Mouse (Mus musculus) liver, postnatal 0 days (tissue): ENCODE data around the gene Dock1. TPM values are rescaled to one million over a fixed set of nuclear protein-coding genes. Genes with fewer than 3 reads are reported as not detected.

Experiments used
- ATAC-seq: fragments of 200-750 bp; cut with Nextera tagmentation; 2 replicates; pipeline ENCODE4 v1.8.0; 2017; ENCODE audit warnings: mild to moderate bottlenecking, moderate library complexity
- DNase-seq: peaks from one replicate; pipeline ENCODE4 v3.0.0-alpha.2; 2016
- H3K27ac ChIP-seq: fragments of 300-500 bp; sonication (generic); 2 replicates; pipeline ENCODE4 v1.5.1; 2014; ENCODE audit warnings: antibody characterized with exemption, moderate library complexity, mild to moderate bottlenecking, low read depth
- H3K27me3 ChIP-seq: fragments of 300-500 bp; sonication (generic); 2 replicates; pipeline ENCODE4 v1.6.1; 2014; ENCODE audit warnings: low read length, control low read depth, mixed read lengths; ENCODE audit not compliant: insufficient read depth
- H3K36me3 ChIP-seq: fragments of 300-500 bp; sonication (generic); replicated peaks from 2 replicates; pipeline ENCODE4 v1.6.1; 2014; ENCODE audit warnings: mild to moderate bottlenecking, control low read depth, low read length, moderate library complexity, mixed read lengths; ENCODE audit not compliant: insufficient read depth
- H3K4me1 ChIP-seq: fragments of 300-500 bp; sonication (generic); 2 replicates; pipeline ENCODE4 v1.6.1; 2014; ENCODE audit warnings: antibody characterized with exemption, mild to moderate bottlenecking, control low read depth; ENCODE audit not compliant: insufficient read depth
- H3K4me2 ChIP-seq: fragments of 300-500 bp; sonication (generic); 2 replicates; pipeline ENCODE4 v1.6.1; 2014; ENCODE audit warnings: low read depth, mild to moderate bottlenecking, low read length, moderate library complexity, mixed read lengths
- H3K4me3 ChIP-seq: fragments of 300-500 bp; sonication (generic); 2 replicates; pipeline ENCODE4 v1.5.1; 2014; ENCODE audit warnings: low read depth, low read length
- H3K9ac ChIP-seq: fragments of 300-500 bp; sonication (generic); replicated peaks from 2 replicates; pipeline ENCODE4 v1.6.1; 2014; ENCODE audit warnings: mild to moderate bottlenecking, moderate library complexity
- H3K9me3 ChIP-seq: fragments of 300-500 bp; sonication (generic); 2 replicates; pipeline ENCODE4 v1.6.1; 2016; ENCODE audit warnings: mild to moderate bottlenecking, control low read depth, low read length, mixed read lengths
- CTCF ChIP-seq: sonication (generic); IDR thresholded peaks from 2 replicates; pipeline ENCODE4 v1.5.1; 2016; ENCODE audit warnings: antibody characterized with exemption, low read depth
- EP300 ChIP-seq: IDR thresholded peaks from 2 replicates; pipeline ENCODE4 v1.6.1; 2016; ENCODE audit warnings: antibody characterized with exemption, low read depth, mild to moderate bottlenecking
- WGBS: fragments of 180-500 bp; shearing (Covaris S2); extraction: QIAGEN DNeasy Blood & Tissue Kit; methylation state at CpG from one replicate; pipeline ENCODE4 v1.1.7; 2014; ENCODE audit not compliant: insufficient replicate concordance; 5-methylcytosine and 5-hydroxymethylcytosine counted together
- polyA plus RNA-seq: library from polyadenylated mRNA; unstranded; fragments of >200 nt; fragmentation: Nextera tagmentation; extraction: Ambion mirVana; gene quantifications from 2 replicates; pipeline ENCODE4 v1.2.1, GENCODE M21; 2015

Dock1 gene
- polyA plus RNA-seq, 1 experiment from 2014 or later = 3.2 TPM

DNA sequence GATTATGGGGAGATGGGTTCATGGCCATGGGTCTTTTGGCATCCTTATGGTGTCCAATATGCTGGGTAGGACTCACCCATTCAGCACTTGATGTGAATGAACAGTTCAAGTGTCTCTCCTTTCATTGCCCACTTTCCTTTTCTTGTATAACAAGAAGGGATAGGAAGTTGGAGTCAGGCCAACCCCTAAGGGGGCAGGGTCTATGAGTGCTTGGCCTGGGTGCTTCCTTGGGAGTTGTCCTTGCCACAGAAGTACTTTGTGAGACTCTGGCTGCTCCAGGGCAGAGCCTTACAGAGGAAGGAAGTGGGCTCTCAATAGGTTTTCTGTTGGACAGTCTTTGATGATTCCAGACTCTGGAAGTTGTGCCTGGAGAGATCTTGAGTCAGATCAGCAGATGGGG lies 58.9 kb downstream of the Dock1 start:
- H3K9me3 ChIP-seq = no peaks in the 10 kb centered on the region
- no peaks in the 10 kb centered on the region for H3K27me3 ChIP-seq
- no peak overlapping the region for H3K27ac ChIP-seq
- no peak overlapping the region for H3K9ac ChIP-seq
- ATAC-seq = no peak
- H3K4me2 ChIP-seq = no peak overlapping the region
- no peaks in the 10 kb centered on the region; the same call in 1 of the 2 replicates for H3K36me3 ChIP-seq
- H3K4me3 ChIP-seq = no peak overlapping the region
- DNase-seq = no peak
- no peaks in the 10 kb centered on the region for H3K4me1 ChIP-seq
- TF ChIP-seq EP300 (no peak), CTCF (no peak)

DNA sequence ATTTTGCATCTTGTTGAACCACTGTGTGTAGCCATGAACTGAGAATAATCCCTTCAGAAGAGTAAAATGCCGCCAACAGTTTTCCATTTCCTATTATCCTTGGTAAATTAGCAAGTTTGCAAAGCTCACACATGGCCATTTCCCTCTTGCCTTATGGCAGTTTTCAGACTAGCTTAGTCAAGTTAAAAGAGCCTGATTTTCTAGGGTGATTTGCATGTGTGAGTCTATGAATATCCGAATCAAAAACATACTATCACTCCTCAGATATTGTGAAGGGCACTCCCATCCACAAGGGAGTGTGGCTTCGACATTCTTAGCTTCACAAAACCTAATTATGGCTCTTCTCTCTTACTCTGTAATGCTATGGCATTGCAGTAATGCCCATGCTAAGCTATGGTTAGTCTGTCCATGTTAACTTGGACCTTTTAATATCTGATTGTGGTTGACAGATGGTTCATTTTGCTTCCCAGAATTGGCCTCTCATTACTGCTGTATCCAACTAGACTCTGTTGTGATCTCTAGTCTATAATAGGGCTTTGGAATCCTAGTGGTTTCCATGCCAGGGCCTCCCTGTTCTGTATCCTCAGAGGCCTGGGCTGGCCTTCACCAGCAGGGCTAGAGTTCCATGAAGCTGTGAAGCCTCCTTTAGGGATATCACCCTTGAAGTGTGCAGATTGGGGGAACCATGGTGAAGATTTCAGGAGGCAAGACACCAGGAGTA lies 60.1 kb downstream of the Dock1 start:
- Histone ChIP-seq H3K27me3 (no peaks in the 10 kb centered on the region), H3K4me3 (no peak overlapping the region), H3K36me3 (no peaks in the 10 kb centered on the region; the same call in 1 of the 2 replicates), H3K4me2 (no peak overlapping the region), H3K9ac (no peak overlapping the region), H3K27ac (no peak overlapping the region), H3K9me3 (no peaks in the 10 kb centered on the region), H3K4me1 (no peaks in the 10 kb centered on the region)
- no peak for TF ChIP-seq CTCF
- TF ChIP-seq EP300 = no peak
- 70% methylated on average over 3 of the region's 3 CpGs for WGBS
- no peak for DNase-seq
- ATAC-seq = no peak

DNA sequence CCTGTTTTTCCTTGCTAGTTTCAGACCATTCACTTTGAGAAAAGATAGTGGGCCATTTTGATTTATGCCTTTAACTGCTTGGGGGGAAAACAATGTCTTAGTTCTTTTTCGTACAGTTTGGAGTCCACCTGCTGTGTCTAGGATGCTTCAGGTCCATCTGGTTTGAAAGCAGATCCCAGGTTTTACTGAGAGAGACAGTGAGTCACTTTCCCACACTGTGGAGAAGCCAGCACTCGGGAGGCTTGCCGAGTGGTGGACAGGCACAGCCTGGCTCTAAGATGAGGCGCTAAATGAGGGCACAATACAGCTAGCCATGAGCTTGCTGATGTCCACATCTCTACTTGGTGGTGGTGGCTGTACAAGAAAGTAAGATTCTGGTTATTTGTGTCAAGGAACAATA lies 76.6 kb downstream of the Dock1 start:
- Histone ChIP-seq H3K27me3 (no peaks in the 10 kb centered on the region), H3K27ac (no peak overlapping the region), H3K36me3 (peaks cover 14% of the 10 kb centered on the region), H3K4me2 (no peak overlapping the region), H3K4me1 (no peaks in the 10 kb centered on the region), H3K9me3 (no peaks in the 10 kb centered on the region), H3K4me3 (no peak overlapping the region), H3K9ac (no peak overlapping the region)
- no peak for ATAC-seq
- no peak for TF ChIP-seq EP300
- TF ChIP-seq CTCF = no peak
- no peak for DNase-seq
- 82% methylated on average over 4 of the region's 4 CpGs for WGBS

DNA sequence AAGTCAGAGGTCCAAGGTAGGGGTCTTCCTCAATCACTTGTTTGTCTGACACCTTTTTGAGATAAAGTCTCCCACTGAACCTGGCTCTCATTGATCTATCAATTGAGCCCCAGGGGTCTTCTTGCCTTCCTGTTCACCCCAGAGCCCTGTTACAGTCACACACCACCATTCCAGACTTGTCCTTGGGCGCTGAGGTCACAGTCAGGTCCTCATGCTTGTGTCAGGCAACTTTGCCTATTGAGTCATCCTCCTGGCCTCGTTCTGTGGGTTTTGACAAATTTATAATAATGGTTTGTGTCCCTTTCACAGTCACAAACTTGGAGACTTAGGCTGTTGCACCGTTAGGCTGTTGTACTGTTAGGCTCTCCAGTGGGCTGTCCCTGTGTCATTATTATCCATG lies 77.9 kb downstream of the Dock1 start:
- H3K9me3 ChIP-seq = no peaks in the 10 kb centered on the region
- DNase-seq = no peak
- H3K9ac ChIP-seq = no peak overlapping the region
- WGBS = 80% methylated on average over 3 of the region's 3 CpGs
- TF ChIP-seq CTCF (no peak), EP300 (no peak)
- ATAC-seq = no peak
- H3K36me3 ChIP-seq = peaks cover 11% of the 10 kb centered on the region
- no peaks in the 10 kb centered on the region for H3K4me1 ChIP-seq
- no peak overlapping the region for H3K4me3 ChIP-seq
- no peaks in the 10 kb centered on the region for H3K27me3 ChIP-seq
- H3K27ac ChIP-seq = no peak overlapping the region
- H3K4me2 ChIP-seq = no peak overlapping the region

DNA sequence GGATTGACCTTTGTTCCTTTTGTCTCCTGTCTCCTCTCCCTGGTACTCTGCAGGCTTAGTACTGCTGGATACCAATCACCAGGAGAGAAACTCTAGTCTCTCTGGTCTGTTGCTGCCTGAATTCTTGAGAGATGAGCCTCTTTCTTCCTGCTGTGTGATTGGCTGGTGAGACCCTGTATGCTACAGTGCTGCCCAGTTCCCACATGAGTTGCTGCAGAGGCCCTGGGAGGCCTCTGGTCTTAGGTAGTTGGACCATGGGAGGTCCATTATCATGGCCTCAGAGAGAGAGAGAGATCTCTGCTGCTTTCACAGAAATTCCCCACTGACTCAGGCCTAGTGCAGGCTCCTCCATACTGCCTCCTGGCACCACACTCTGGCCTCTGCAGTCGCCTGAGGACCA lies 79.2 kb downstream of the Dock1 start:
- Histone ChIP-seq H3K4me3 (no peak overlapping the region), H3K9me3 (no peaks in the 10 kb centered on the region), H3K36me3 (peaks cover 11% of the 10 kb centered on the region), H3K4me1 (no peaks in the 10 kb centered on the region), H3K9ac (no peak overlapping the region), H3K27me3 (no peaks in the 10 kb centered on the region), H3K27ac (no peak overlapping the region), H3K4me2 (no peak overlapping the region)
- TF ChIP-seq EP300 (no peak), CTCF (no peak)
- 76% methylated on average over 1 of the region's 1 CpGs for WGBS
- ATAC-seq (no peak), DNase-seq (no peak)

DNA sequence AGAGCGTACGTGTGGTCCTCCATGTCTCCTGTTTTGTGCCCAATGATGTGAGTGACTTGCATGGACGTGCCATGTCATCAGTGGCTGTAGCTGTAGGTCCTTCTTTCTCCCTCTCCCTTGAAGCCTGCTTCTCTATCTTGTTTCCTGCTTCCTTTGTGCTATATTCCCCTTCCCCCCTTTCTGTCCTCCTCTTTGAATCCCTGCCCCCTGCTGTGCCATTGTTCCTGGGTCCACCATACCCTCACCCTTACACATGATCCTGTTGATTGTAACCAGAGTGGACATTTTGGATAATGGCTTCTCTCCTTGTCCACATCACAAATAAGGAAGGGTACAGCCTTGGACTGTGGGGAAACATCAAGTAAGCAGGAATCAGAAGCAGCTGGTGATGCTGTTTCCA lies 81.0 kb downstream of the Dock1 start:
- Histone ChIP-seq H3K27ac (no peak overlapping the region), H3K4me3 (no peak overlapping the region), H3K4me1 (no peaks in the 10 kb centered on the region), H3K27me3 (no peaks in the 10 kb centered on the region), H3K9ac (no peak overlapping the region), H3K4me2 (no peak overlapping the region), H3K36me3 (peaks cover 16% of the 10 kb centered on the region), H3K9me3 (no peaks in the 10 kb centered on the region)
- WGBS = 79% methylated on average over 3 of the region's 3 CpGs
- ATAC-seq (no peak), DNase-seq (no peak)
- TF ChIP-seq EP300 (no peak), CTCF (no peak)
